Mouse (Mus musculus) layer of hippocampus, postnatal 14 days (tissue): ENCODE measurements around the gene Kctd11. TPM values are rescaled to one million over a fixed set of nuclear protein-coding genes. Genes with fewer than 3 reads are reported as not detected.

Source experiments
- DNase-seq, 2 experiments: peaks; one replicate each; pipeline ENCODE4 v3.0.0; 2021 to 2022; ENCODE audit warnings: low spot score in 2 of 2, mixed read lengths in 1 of 2
- microRNA-seq, 2 experiments: library from miRNA; unstranded; fragments of <30 nt; microRNA quantifications; one replicate each; pipeline ENCODE4 v1.2.0; 2021
- total RNA-seq, 2 experiments: library from RNA; stranded (reverse); gene quantifications; 2 replicates each; pipeline ENCODE4 v1.2.3; 2021

Gene Kctd11
- total RNA-seq, 2 experiments from 2014 or later: 1.1 to 1.2 TPM

GRCm38 (mm10) chr11:69849128-69849527 lies 32.1 kb downstream of the Kctd11 start:
- DNase-seq: no peak

- DNase-seq: no peak
These were observed 33.2 kb downstream of the Kctd11 start for GRCm38 (mm10) chr11:69848021-69848420.

GRCm38 (mm10) chr11:69846738-69847688 lies 34.2 kb downstream of the Kctd11 start:
- no peak for DNase-seq

GRCm38 (mm10) chr11:69846198-69846680 lies 35.0 kb downstream of the Kctd11 start, which contains the start of gene Plscr3:
Plscr3 (plus strand) TSS chr11:69846376.
- peak; percentile 84 to 92 for DNase-seq

GRCm38 (mm10) chr11:69838714-69839104 lies 42.5 kb downstream of the Kctd11 start:
- DNase-seq: no peak

- peak; percentile 98 to 99 for DNase-seq
These were observed 43.1 kb downstream of the Kctd11 start, which contains the start of gene Tmem256 for GRCm38 (mm10) chr11:69837952-69838713. Tmem256 (plus strand) TSS chr11:69838514.

- DNase-seq: no peak
These were observed 43.6 kb downstream of the Kctd11 start, which contains the start of gene Nlgn2 for GRCm38 (mm10) chr11:69837604-69837951. Nlgn2 (minus strand) TSS chr11:69837784.

- DNase-seq: peak; percentile 54
These were observed 44.3 kb downstream of the Kctd11 start for GRCm38 (mm10) chr11:69836703-69837576.

GRCm38 (mm10) chr11:69835966-69836335 lies 45.3 kb downstream of the Kctd11 start:
- no peak for DNase-seq

- no peak for DNase-seq
These were observed 45.8 kb downstream of the Kctd11 start for GRCm38 (mm10) chr11:69835326-69835965.

- DNase-seq: peak in 1 of 2 experiments; percentile 31
These were observed 47.1 kb downstream of the Kctd11 start for GRCm38 (mm10) chr11:69834001-69834549.

GRCm38 (mm10) chr11:69833554-69833953 lies 47.7 kb downstream of the Kctd11 start:
- no peak for DNase-seq

- DNase-seq: no peak
These were observed 52.4 kb downstream of the Kctd11 start for GRCm38 (mm10) chr11:69828832-69829231.

Small RNA genes lying within 50 kb of the gene (microRNA-seq; reads per million reads assigned to microRNA genes)
- gene Mir6924: 0 reads per million in 2 experiments

Other genes starting within 250 kb of the Kctd11 start
- 100 to 1,000 TPM; 105 to 106 TPM for gene Fxr2, start 248.4 kb downstream of the Kctd11 start, total RNA-seq
- under 1 TPM in 1 of 2 experiments, not detected in 1; 0.48 TPM for gene Sox15, start 226.1 kb downstream of the Kctd11 start, total RNA-seq
- gene Mpdu1, start 218.8 kb downstream of the Kctd11 start, total RNA-seq: 10 to 100 TPM; 73.3 to 82.4 TPM
- 10 to 100 TPM; 13.1 to 18.5 TPM for gene Cd68, start 215.3 kb downstream of the Kctd11 start, total RNA-seq
- gene Eif4a1, start 209.0 kb downstream of the Kctd11 start, total RNA-seq: 100 to 1,000 TPM; 409 to 418 TPM
- 10 to 100 TPM; 84.3 to 88.5 TPM for gene Senp3, start 199.3 kb downstream of the Kctd11 start, total RNA-seq
- 1 to 10 TPM in 1 of 2 experiments, under 1 TPM in 1; 0.88 to 1.1 TPM for gene Tnfsf13, start 195.6 kb downstream of the Kctd11 start, total RNA-seq
- 1 to 10 TPM; 5.8 to 6.5 TPM for gene Tnfsf12, start 185.6 kb downstream of the Kctd11 start, total RNA-seq
- 1 to 10 TPM in 1 of 2 experiments, under 1 TPM in 1; 0.45 to 1.0 TPM for gene Tnfsfm13, start 185.3 kb downstream of the Kctd11 start, total RNA-seq
- gene Polr2a, start 122.8 kb downstream of the Kctd11 start, total RNA-seq: 10 to 100 TPM; 62.8 to 68.5 TPM
- gene Slc35g3, start 119.4 kb downstream of the Kctd11 start, total RNA-seq: under 1 TPM in 1 of 2 experiments, not detected in 1; 0.21 TPM
- 10 to 100 TPM; 82.0 to 83.5 TPM for gene Zbtb4, start 115.5 kb downstream of the Kctd11 start, total RNA-seq
- gene Chrnb1, start 85.5 kb downstream of the Kctd11 start, total RNA-seq: 1 to 10 TPM; 1.0 to 1.1 TPM
- gene Fgf11, start 79.5 kb downstream of the Kctd11 start, total RNA-seq: 10 to 100 TPM; 22.8 to 23.7 TPM
- gene Tmem102, start 75.8 kb downstream of the Kctd11 start, total RNA-seq: not detected
- not detected for gene Gm39566, start 66.1 kb downstream of the Kctd11 start, total RNA-seq
- not detected for gene Spem2, start 62.9 kb downstream of the Kctd11 start, total RNA-seq
- under 1 TPM; 0.50 to 0.74 TPM for gene Spem1, start 59.2 kb downstream of the Kctd11 start, total RNA-seq
- gene Nlgn2, start 43.6 kb downstream of the Kctd11 start, total RNA-seq: 100 to 1,000 TPM; 220 to 226 TPM
- gene Tmem256, start 42.9 kb downstream of the Kctd11 start, total RNA-seq: 100 to 1,000 TPM; 150 to 162 TPM
- 10 to 100 TPM; 22.0 to 23.3 TPM for gene Plscr3, start 35.0 kb downstream of the Kctd11 start, total RNA-seq
- not detected for gene Tnk1, start 22.7 kb downstream of the Kctd11 start, total RNA-seq
- not detected for gene Tmem95, start 3.4 kb downstream of the Kctd11 start, total RNA-seq
- under 1 TPM in 1 of 2 experiments, not detected in 1; 0.30 TPM for gene Acap1, start 14.1 kb upstream of the Kctd11 start, total RNA-seq
- gene 2810408A11Rik, start 19.6 kb upstream of the Kctd11 start, total RNA-seq: 1 to 10 TPM; 1.5 to 2.1 TPM
- gene Neurl4, start 19.7 kb upstream of the Kctd11 start, total RNA-seq: 100 to 1,000 TPM; 108 to 124 TPM
- 10 to 100 TPM; 28.5 to 29.3 TPM for gene Gps2, start 32.5 kb upstream of the Kctd11 start, total RNA-seq
- 100 to 1,000 TPM; 446 to 451 TPM for gene Eif5a, start 40.6 kb upstream of the Kctd11 start, total RNA-seq
- 1 to 10 TPM; 8.3 to 9.7 TPM for gene Ybx2, start 54.4 kb upstream of the Kctd11 start, total RNA-seq
- gene Slc2a4, start 66.8 kb upstream of the Kctd11 start, total RNA-seq: 1 to 10 TPM; 1.8 to 3.6 TPM
- not detected for gene Cldn7, start 83.4 kb upstream of the Kctd11 start, total RNA-seq
- gene Ctdnep1, start 99.8 kb upstream of the Kctd11 start, total RNA-seq: 100 to 1,000 TPM; 108 to 115 TPM
- 10 to 100 TPM; 88.5 to 93.9 TPM for gene Elp5, start 101.1 kb upstream of the Kctd11 start, total RNA-seq
- 100 to 1,000 TPM; 221 to 251 TPM for gene Gabarap, start 109.7 kb upstream of the Kctd11 start, total RNA-seq
- gene Phf23, start 114.4 kb upstream of the Kctd11 start, total RNA-seq: 10 to 100 TPM; 38.0 to 40.0 TPM
- 10 to 100 TPM; 29.3 to 29.7 TPM for gene Dvl2, start 119.2 kb upstream of the Kctd11 start, total RNA-seq
- 10 to 100 TPM; 62.3 to 69.2 TPM for gene Acadvl, start 134.0 kb upstream of the Kctd11 start, total RNA-seq
- gene Dlg4, start 135.5 kb upstream of the Kctd11 start, total RNA-seq: 100 to 1,000 TPM; 845 to 900 TPM
- 1 to 10 TPM in 1 of 2 experiments, under 1 TPM in 1; 0.88 to 1.0 TPM for gene Asgr1, start 172.7 kb upstream of the Kctd11 start, total RNA-seq
- gene Asgr2, start 211.2 kb upstream of the Kctd11 start, total RNA-seq: not detected
- gene Mgl2, start 248.9 kb upstream of the Kctd11 start, total RNA-seq: 1 to 10 TPM in 1 of 2 experiments, under 1 TPM in 1; 0.55 to 1.2 TPM